8 mouse cellular contexts compared by ENCODE assay signal in genomic region chr1:106713621-106714529, GRCm38 (mm10). TPM values are rescaled to one million over a fixed set of nuclear protein-coding genes. Genes with fewer than 3 reads are reported as not detected.
DNase-seq lines count a peak whose midpoint lies in the region; ATAC-seq and TF ChIP-seq lines count a peak whose summit lies in the region.

Gene Bcl2 (minus strand): TSS chr1:106714274.

- peak within 1 kb of the TSS; percentile 90 for H3K9ac ChIP-seq in embryonic facial prominence, embryonic 14.5 days (ENCODE audit: low read depth, low read length)
- peak within 1 kb of the TSS; percentile 87 for H3K9ac ChIP-seq in heart, embryonic 12.5 days
- peak within 1 kb of the TSS; percentile 85 for H3K9ac ChIP-seq in kidney, postnatal 0 days (ENCODE audit: low read depth, low read length)
- H3K9ac ChIP-seq in liver, embryonic 13.5 days, result peak within 1 kb of the TSS; percentile 72
- H3K9ac ChIP-seq in stomach, embryonic 14.5 days (replicated peaks; ENCODE audit: low read depth, low read length), result peak within 1 kb of the TSS; percentile 81

- H3K9me3 ChIP-seq in embryonic facial prominence, embryonic 14.5 days (ENCODE audit: control insufficient read depth, low read length), result no peaks in the 10 kb centered on the region
- H3K9me3 ChIP-seq in heart, embryonic 12.5 days (replicated peaks), result no peaks in the 10 kb centered on the region
- no peaks in the 10 kb centered on the region for H3K9me3 ChIP-seq in kidney, postnatal 0 days (replicated peaks; ENCODE audit: low read length)
- H3K9me3 ChIP-seq in liver, embryonic 13.5 days (replicated peaks), result no peaks in the 10 kb centered on the region
- no peaks in the 10 kb centered on the region for H3K9me3 ChIP-seq in stomach, embryonic 14.5 days (ENCODE audit: control insufficient read depth, low read depth, low read length)

- under 1% methylated on average over 41 of the region's 95 CpGs for WGBS in embryonic facial prominence, embryonic 14.5 days
- under 1% methylated on average over 76 of the region's 95 CpGs for WGBS in heart, embryonic 12.5 days
- WGBS in kidney, postnatal 0 days, result under 1% methylated on average over 66 of the region's 95 CpGs
- WGBS in liver, embryonic 13.5 days (ENCODE audit: insufficient replicate concordance), result under 1% methylated on average over 81 of the region's 95 CpGs
- WGBS in stomach, embryonic 14.5 days, result 1% methylated on average over 76 of the region's 95 CpGs

- peak; percentile 87 for ATAC-seq in embryonic facial prominence, embryonic 14.5 days (ENCODE audit: low read depth)
- ATAC-seq in heart, embryonic 12.5 days (ENCODE audit: insufficient number of reproducible peaks, low FRiP score), result peak; percentile 86
- ATAC-seq in kidney, postnatal 0 days (replicated peaks; ENCODE audit: low FRiP score, low read depth), result peak; percentile 70
- peak; percentile 65 for ATAC-seq in liver, embryonic 13.5 days (ENCODE audit: low read depth)
- ATAC-seq in stomach, embryonic 14.5 days (ENCODE audit: insufficient number of reproducible peaks, insufficient read depth, low FRiP score, low read depth), result peak; percentile 84

- DNase-seq in 3T3-L1 (ENCODE audit: low read depth, low spot score), result peak; percentile 74
- peak; percentile 84 for DNase-seq in adrenal gland, postnatal 14 days
- DNase-seq in embryonic facial prominence, embryonic 14.5 days (ENCODE audit: low spot score), result peak; percentile 93
- peak; percentile 93 for DNase-seq in kidney, postnatal 0 days (ENCODE audit: low spot score)
- DNase-seq in liver, embryonic 13.5 days, result no peak
- DNase-seq in natural killer cell, adult 2 months (ENCODE audit: low spot score in 2 of 2), result peak; percentile 73 to 77

- no peak for TF ChIP-seq CTCF in kidney, postnatal 0 days (IDR thresholded peaks at IDR 0.05; ENCODE audit: low read depth)

- peak within 1 kb of the TSS; percentile 95 for H3K4me2 ChIP-seq in embryonic facial prominence, embryonic 14.5 days (ENCODE audit: low read depth, low read length)
- H3K4me2 ChIP-seq in heart, embryonic 12.5 days, result peak within 1 kb of the TSS; percentile 90
- H3K4me2 ChIP-seq in kidney, postnatal 0 days (ENCODE audit: low read length), result peak within 1 kb of the TSS; percentile 95
- H3K4me2 ChIP-seq in liver, embryonic 13.5 days, result peak within 1 kb of the TSS; percentile 81
- H3K4me2 ChIP-seq in stomach, embryonic 14.5 days (replicated peaks; ENCODE audit: low read depth, low read length), result peak within 1 kb of the TSS; percentile 98

- peak within 1 kb of the TSS; percentile 94 for H3K27ac ChIP-seq in embryonic facial prominence, embryonic 14.5 days (replicated peaks; ENCODE audit: low read depth, low read length)
- peak within 1 kb of the TSS; percentile 86 for H3K27ac ChIP-seq in heart, embryonic 12.5 days (ENCODE audit: poor library complexity, severe bottlenecking)
- peak within 1 kb of the TSS; percentile 92 for H3K27ac ChIP-seq in kidney, postnatal 0 days
- H3K27ac ChIP-seq in liver, embryonic 13.5 days, result peak within 1 kb of the TSS; percentile 53
- peak within 1 kb of the TSS; percentile 89 for H3K27ac ChIP-seq in stomach, embryonic 14.5 days (ENCODE audit: low read length)

- H3K4me3 ChIP-seq in embryonic facial prominence, embryonic 14.5 days (ENCODE audit: low read depth, low read length), result peak within 1 kb of the TSS; percentile 75
- peak within 1 kb of the TSS; percentile 83 for H3K4me3 ChIP-seq in heart, embryonic 12.5 days
- peak within 1 kb of the TSS; percentile 81 for H3K4me3 ChIP-seq in kidney, postnatal 0 days (replicated peaks; ENCODE audit: low read depth, low read length)
- peak within 1 kb of the TSS; percentile 66 for H3K4me3 ChIP-seq in liver, embryonic 13.5 days (replicated peaks)
- peak within 1 kb of the TSS; percentile 79 for H3K4me3 ChIP-seq in stomach, embryonic 14.5 days (ENCODE audit: low read depth, low read length)

- no peaks in the 10 kb centered on the region for H3K36me3 ChIP-seq in embryonic facial prominence, embryonic 14.5 days (ENCODE audit: control insufficient read depth, insufficient read depth, low read length)
- no peaks in the 10 kb centered on the region for H3K36me3 ChIP-seq in heart, embryonic 12.5 days
- H3K36me3 ChIP-seq in kidney, postnatal 0 days (ENCODE audit: insufficient read depth, low read length), result no peaks in the 10 kb centered on the region
- H3K36me3 ChIP-seq in liver, embryonic 13.5 days, result no peaks in the 10 kb centered on the region
- no peaks in the 10 kb centered on the region for H3K36me3 ChIP-seq in stomach, embryonic 14.5 days (ENCODE audit: control insufficient read depth, insufficient read depth, low read length)

- H3K4me1 ChIP-seq in embryonic facial prominence, embryonic 14.5 days (ENCODE audit: control insufficient read depth, insufficient read depth, low read length), result peaks cover 23% of the 10 kb centered on the region
- H3K4me1 ChIP-seq in heart, embryonic 12.5 days (replicated peaks), result peaks cover 30% of the 10 kb centered on the region
- peaks cover 13% of the 10 kb centered on the region for H3K4me1 ChIP-seq in kidney, postnatal 0 days (replicated peaks; ENCODE audit: insufficient read depth, low read length)
- H3K4me1 ChIP-seq in liver, embryonic 13.5 days (replicated peaks), result peaks cover 38% of the 10 kb centered on the region
- H3K4me1 ChIP-seq in stomach, embryonic 14.5 days (ENCODE audit: control insufficient read depth, insufficient read depth, low read length), result peaks cover 20% of the 10 kb centered on the region; the same call in 1 of the 2 replicates

- H3K27me3 ChIP-seq in embryonic facial prominence, embryonic 14.5 days (replicated peaks; ENCODE audit: control insufficient read depth, insufficient read depth, low read length), result peaks cover 3% of the 10 kb centered on the region; the same call in 1 of the 2 replicates
- no peaks in the 10 kb centered on the region for H3K27me3 ChIP-seq in heart, embryonic 12.5 days (replicated peaks)
- H3K27me3 ChIP-seq in kidney, postnatal 0 days (ENCODE audit: insufficient read depth, low read length), result no peaks in the 10 kb centered on the region
- peaks cover 43% of the 10 kb centered on the region for H3K27me3 ChIP-seq in liver, embryonic 13.5 days
- no peaks in the 10 kb centered on the region for H3K27me3 ChIP-seq in stomach, embryonic 14.5 days (ENCODE audit: control insufficient read depth, insufficient read depth, low read length)

RNA-seq across cellular contexts. Expression of gene Bcl2, which starts in this region (rescaled TPM):
- total RNA-seq in adrenal gland, postnatal 14 days (2021), result 6.0 and 10.1 TPM in 2 replicates
- 11.1 and 11.8 TPM in 2 replicates for polyA plus RNA-seq in embryonic facial prominence, embryonic 14.5 days (2014; fragmentation: Nextera tagmentation; extraction: Ambion mirVana)
- polyA plus RNA-seq in heart, embryonic 12.5 days (2016; fragmentation: Nextera tagmentation; extraction: Ambion mirVana), result 8.8 and 9.9 TPM in 2 replicates
- polyA plus RNA-seq in kidney, postnatal 0 days (2015; fragmentation: Nextera tagmentation; extraction: Ambion mirVana), result 11.7 and 13.4 TPM in 2 replicates
- 1.0 and 1.3 TPM in 2 replicates for polyA plus RNA-seq in liver, embryonic 13.5 days (2015; fragmentation: Nextera tagmentation; extraction: Ambion mirVana)
- 16.2 and 19.2 TPM in 2 replicates for polyA plus RNA-seq in stomach, embryonic 14.5 days (2014; fragmentation: Nextera tagmentation; extraction: Ambion mirVana)
